Mouse (Mus musculus): Measurements from ENCODE around the gene Arl15. TPM values are rescaled to one million over a fixed set of nuclear protein-coding genes. Genes with fewer than 3 reads are reported as not detected.

The Arl15 gene
- polyA plus RNA-seq, 1 experiment from 2014 or later = 7.9 TPM

- Histone ChIP-seq H3K4me3 (replicated peaks; ENCODE audit: low read length) (no peak overlapping the region), H3K9me3 (replicated peaks; ENCODE audit: control insufficient read depth, low read length) (no peaks in the 10 kb centered on the region), H3K27ac (ENCODE audit: low read length) (no peak overlapping the region), H3K27me3 (ENCODE audit: control insufficient read depth, insufficient read depth, low read length) (no peaks in the 10 kb centered on the region), H3K9ac (ENCODE audit: low read length) (no peak overlapping the region), H3K36me3 (ENCODE audit: control insufficient read depth, insufficient read depth, low read length) (no peaks in the 10 kb centered on the region), H3K4me1 (ENCODE audit: control insufficient read depth, insufficient read depth, low read length) (no peaks in the 10 kb centered on the region), H3K4me2 (ENCODE audit: low read depth, low read length) (no peak overlapping the region)
- 80% methylated on average over 16 of the region's 16 CpGs for WGBS
- no peak for ATAC-seq (ENCODE audit: insufficient read depth, low FRiP score)
Measured at GRCm38 (mm10) chr13:114150856-114151697, 356.8 kb downstream of the Arl15 start.

DNA sequence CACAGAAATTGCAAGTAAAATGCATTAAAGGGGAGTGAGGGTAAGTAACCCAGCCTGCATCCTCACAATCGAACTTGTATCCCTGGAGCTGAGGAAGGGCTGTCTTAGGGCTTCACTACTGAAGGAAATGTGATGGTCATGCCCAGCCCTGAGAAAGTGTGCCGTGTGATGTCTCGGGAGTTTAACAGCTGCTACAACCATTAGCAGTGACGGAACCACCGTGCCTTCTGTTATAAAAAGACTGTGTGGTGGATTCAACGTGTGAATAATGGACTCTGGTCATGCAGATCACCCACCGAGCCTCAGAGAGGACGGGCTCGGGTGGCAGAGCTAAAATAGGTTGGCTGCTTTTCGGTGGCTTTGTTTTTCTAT, 357.4 kb downstream of the Arl15 start:
- Histone ChIP-seq H3K4me2 (ENCODE audit: low read depth, low read length) (no peak overlapping the region), H3K27ac (ENCODE audit: low read length) (no peak overlapping the region), H3K4me3 (replicated peaks; ENCODE audit: low read length) (no peak overlapping the region), H3K4me1 (ENCODE audit: control insufficient read depth, insufficient read depth, low read length) (no peaks in the 10 kb centered on the region), H3K27me3 (ENCODE audit: control insufficient read depth, insufficient read depth, low read length) (no peaks in the 10 kb centered on the region), H3K36me3 (ENCODE audit: control insufficient read depth, insufficient read depth, low read length) (no peaks in the 10 kb centered on the region), H3K9me3 (replicated peaks; ENCODE audit: control insufficient read depth, low read length) (no peaks in the 10 kb centered on the region), H3K9ac (ENCODE audit: low read length) (no peak overlapping the region)
- WGBS = 66% methylated on average over 10 of the region's 10 CpGs
- ATAC-seq (ENCODE audit: insufficient read depth, low FRiP score) = no peak

GRCm38 (mm10) chr13:114156689-114157088, 362.4 kb downstream of the Arl15 start:
- no peak overlapping the region for H3K4me3 ChIP-seq (replicated peaks; ENCODE audit: low read length)
- H3K27me3 ChIP-seq (ENCODE audit: control insufficient read depth, insufficient read depth, low read length) = no peaks in the 10 kb centered on the region
- H3K4me2 ChIP-seq (ENCODE audit: low read depth, low read length) = no peak overlapping the region
- H3K9ac ChIP-seq (ENCODE audit: low read length) = no peak overlapping the region
- no peak for ATAC-seq (ENCODE audit: insufficient read depth, low FRiP score)
- 44% methylated on average over 12 of the region's 12 CpGs for WGBS
- no peak overlapping the region for H3K27ac ChIP-seq (ENCODE audit: low read length)
- no peaks in the 10 kb centered on the region for H3K36me3 ChIP-seq (ENCODE audit: control insufficient read depth, insufficient read depth, low read length)
- H3K4me1 ChIP-seq (ENCODE audit: control insufficient read depth, insufficient read depth, low read length) = peaks cover 7% of the 10 kb centered on the region; the same call in 1 of the 2 replicates
- H3K9me3 ChIP-seq (replicated peaks; ENCODE audit: control insufficient read depth, low read length) = no peaks in the 10 kb centered on the region

GRCm38 (mm10) chr13:114158111-114158730, 363.9 kb downstream of the Arl15 start:
- no peak overlapping the region for H3K4me2 ChIP-seq (ENCODE audit: low read depth, low read length)
- ATAC-seq (ENCODE audit: insufficient read depth, low FRiP score) = no peak
- no peaks in the 10 kb centered on the region for H3K36me3 ChIP-seq (ENCODE audit: control insufficient read depth, insufficient read depth, low read length)
- peaks cover 7% of the 10 kb centered on the region; the same call in 1 of the 2 replicates for H3K4me1 ChIP-seq (ENCODE audit: control insufficient read depth, insufficient read depth, low read length)
- H3K4me3 ChIP-seq (replicated peaks; ENCODE audit: low read length) = no peak overlapping the region
- no peak overlapping the region for H3K27ac ChIP-seq (ENCODE audit: low read length)
- H3K27me3 ChIP-seq (ENCODE audit: control insufficient read depth, insufficient read depth, low read length) = no peaks in the 10 kb centered on the region
- WGBS = 86% methylated on average over 9 of the region's 9 CpGs
- H3K9me3 ChIP-seq (replicated peaks; ENCODE audit: control insufficient read depth, low read length) = no peaks in the 10 kb centered on the region
- H3K9ac ChIP-seq (ENCODE audit: low read length) = no peak overlapping the region

GRCm38 (mm10) chr13:114159634-114160391, 365.5 kb downstream of the Arl15 start:
- H3K9me3 ChIP-seq (replicated peaks; ENCODE audit: control insufficient read depth, low read length) = no peaks in the 10 kb centered on the region
- no peak overlapping the region for H3K27ac ChIP-seq (ENCODE audit: low read length)
- H3K4me2 ChIP-seq (ENCODE audit: low read depth, low read length) = no peak overlapping the region
- H3K27me3 ChIP-seq (ENCODE audit: control insufficient read depth, insufficient read depth, low read length) = no peaks in the 10 kb centered on the region
- peaks cover 7% of the 10 kb centered on the region; the same call in 1 of the 2 replicates for H3K4me1 ChIP-seq (ENCODE audit: control insufficient read depth, insufficient read depth, low read length)
- no peak overlapping the region for H3K9ac ChIP-seq (ENCODE audit: low read length)
- H3K4me3 ChIP-seq (replicated peaks; ENCODE audit: low read length) = no peak overlapping the region
- ATAC-seq (ENCODE audit: insufficient read depth, low FRiP score) = no peak
- 42% methylated on average over 13 of the region's 13 CpGs for WGBS
- no peaks in the 10 kb centered on the region for H3K36me3 ChIP-seq (ENCODE audit: control insufficient read depth, insufficient read depth, low read length)

GRCm38 (mm10) chr13:114162753-114163152, 368.4 kb downstream of the Arl15 start:
- Histone ChIP-seq H3K9me3 (replicated peaks; ENCODE audit: control insufficient read depth, low read length) (no peaks in the 10 kb centered on the region), H3K4me3 (replicated peaks; ENCODE audit: low read length) (no peak overlapping the region), H3K36me3 (ENCODE audit: control insufficient read depth, insufficient read depth, low read length) (no peaks in the 10 kb centered on the region), H3K4me1 (ENCODE audit: control insufficient read depth, insufficient read depth, low read length) (peaks cover 7% of the 10 kb centered on the region; the same call in 1 of the 2 replicates), H3K27me3 (ENCODE audit: control insufficient read depth, insufficient read depth, low read length) (no peaks in the 10 kb centered on the region), H3K27ac (ENCODE audit: low read length) (no peak overlapping the region), H3K9ac (ENCODE audit: low read length) (no peak overlapping the region), H3K4me2 (ENCODE audit: low read depth, low read length) (no peak overlapping the region)
- no peak for ATAC-seq (ENCODE audit: insufficient read depth, low FRiP score)
- 56% methylated on average over 4 of the region's 4 CpGs for WGBS

DNA sequence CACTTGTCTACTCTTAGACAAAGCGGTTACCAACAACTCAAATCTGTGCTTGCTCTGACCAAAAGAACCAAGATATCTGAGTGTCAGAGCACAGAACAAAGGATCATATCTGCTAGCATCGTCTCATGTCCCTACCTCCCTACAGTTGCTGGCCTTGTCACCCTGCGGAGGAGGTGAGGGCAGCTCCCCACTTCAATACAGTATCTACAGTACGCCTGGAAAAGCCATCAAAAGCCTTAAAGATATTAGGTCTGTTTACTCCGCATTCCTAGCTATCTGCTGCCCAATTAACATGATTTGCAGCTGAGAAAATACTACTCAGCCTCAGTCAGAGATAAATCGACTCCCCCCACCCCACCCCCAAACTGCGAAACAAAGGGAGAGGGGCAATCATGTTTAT, 371.3 kb downstream of the Arl15 start:
- H3K9me3 ChIP-seq (replicated peaks; ENCODE audit: control insufficient read depth, low read length) = no peaks in the 10 kb centered on the region
- no peak overlapping the region for H3K4me2 ChIP-seq (ENCODE audit: low read depth, low read length)
- WGBS = 52% methylated on average over 7 of the region's 7 CpGs
- no peaks in the 10 kb centered on the region for H3K36me3 ChIP-seq (ENCODE audit: control insufficient read depth, insufficient read depth, low read length)
- H3K4me1 ChIP-seq (ENCODE audit: control insufficient read depth, insufficient read depth, low read length) = no peaks in the 10 kb centered on the region
- no peak overlapping the region for H3K9ac ChIP-seq (ENCODE audit: low read length)
- no peak overlapping the region for H3K4me3 ChIP-seq (replicated peaks; ENCODE audit: low read length)
- no peaks in the 10 kb centered on the region for H3K27me3 ChIP-seq (ENCODE audit: control insufficient read depth, insufficient read depth, low read length)
- no peak overlapping the region for H3K27ac ChIP-seq (ENCODE audit: low read length)
- no peak for ATAC-seq (ENCODE audit: insufficient read depth, low FRiP score)

- Histone ChIP-seq H3K4me1 (ENCODE audit: control insufficient read depth, insufficient read depth, low read length) (no peaks in the 10 kb centered on the region), H3K27ac (ENCODE audit: low read length) (no peak overlapping the region), H3K9me3 (replicated peaks; ENCODE audit: control insufficient read depth, low read length) (no peaks in the 10 kb centered on the region), H3K9ac (ENCODE audit: low read length) (no peak overlapping the region), H3K27me3 (ENCODE audit: control insufficient read depth, insufficient read depth, low read length) (no peaks in the 10 kb centered on the region), H3K36me3 (ENCODE audit: control insufficient read depth, insufficient read depth, low read length) (no peaks in the 10 kb centered on the region), H3K4me3 (replicated peaks; ENCODE audit: low read length) (no peak overlapping the region), H3K4me2 (ENCODE audit: low read depth, low read length) (no peak overlapping the region)
- 36% methylated on average over 12 of the region's 12 CpGs for WGBS
- no peak for ATAC-seq (ENCODE audit: insufficient read depth, low FRiP score)
Measured at GRCm38 (mm10) chr13:114166439-114167183, 372.3 kb downstream of the Arl15 start.

Measured in stomach, embryonic 16.5 days (tissue).